Mouse (Mus musculus) heart, postnatal 0 days (tissue): ENCODE data around the gene Wif1. TPM values are rescaled to one million over a fixed set of nuclear protein-coding genes. Genes with fewer than 3 reads are reported as not detected.

Experiments
- ATAC-seq: fragments of 200-750 bp; cut with Nextera tagmentation; 2 replicates; pipeline ENCODE4 v1.8.0; 2017; ENCODE audit warnings: low read depth, moderate number of reproducible peaks, moderate library complexity; ENCODE audit not compliant: insufficient read depth
- DNase-seq: peaks from one replicate; pipeline ENCODE4 v3.0.0-alpha.2; 2016; ENCODE audit warnings: low spot score
- H3K27ac ChIP-seq: fragments of 300-500 bp; sonication (generic); 2 replicates; pipeline ENCODE4 v1.5.1; 2014; ENCODE audit warnings: low read depth, mild to moderate bottlenecking
- H3K27me3 ChIP-seq: fragments of 300-500 bp; sonication (generic); 2 replicates; pipeline ENCODE4 v1.6.1; 2014; ENCODE audit warnings: low read length, mixed read lengths; ENCODE audit not compliant: control insufficient read depth, insufficient read depth
- H3K36me3 ChIP-seq: fragments of 300-500 bp; sonication (generic); replicated peaks from 2 replicates; pipeline ENCODE4 v1.6.1; 2014; ENCODE audit warnings: low read length, mixed read lengths; ENCODE audit not compliant: control insufficient read depth, insufficient read depth
- H3K4me1 ChIP-seq: fragments of 300-500 bp; sonication (generic); 2 replicates; pipeline ENCODE4 v1.6.1; 2014; ENCODE audit warnings: antibody characterized with exemption; ENCODE audit not compliant: control insufficient read depth, insufficient read depth
- H3K4me2 ChIP-seq: fragments of 300-500 bp; sonication (generic); 2 replicates; pipeline ENCODE4 v1.6.1; 2014; ENCODE audit warnings: low read depth, mild to moderate bottlenecking, low read length, moderate library complexity
- H3K4me3 ChIP-seq: fragments of 300-500 bp; sonication (generic); 2 replicates; pipeline ENCODE4 v1.5.1; 2014; ENCODE audit warnings: low read depth, low read length
- H3K9ac ChIP-seq: fragments of 300-500 bp; sonication (generic); replicated peaks from 2 replicates; pipeline ENCODE4 v1.6.1; 2014; ENCODE audit warnings: low read depth, low read length, mixed read lengths
- H3K9me3 ChIP-seq: fragments of 300-500 bp; sonication (generic); replicated peaks from 2 replicates; pipeline ENCODE4 v1.6.1; 2016; ENCODE audit warnings: low read length; ENCODE audit not compliant: control insufficient read depth
- CTCF ChIP-seq: IDR thresholded peaks from 2 replicates; pipeline ENCODE4 v1.5.1; 2016; ENCODE audit warnings: antibody characterized with exemption, control low read depth, low read depth
- EP300 ChIP-seq: IDR thresholded peaks from 2 replicates; pipeline ENCODE4 v1.6.1; 2016; ENCODE audit warnings: antibody characterized with exemption, low read depth
- WGBS: fragments of 180-500 bp; shearing (Covaris S2); extraction: QIAGEN DNeasy Blood & Tissue Kit; methylation state at CpG from one replicate; pipeline ENCODE4 v1.1.7; 2014; 5-methylcytosine and 5-hydroxymethylcytosine counted together
- polyA plus RNA-seq: library from polyadenylated mRNA; unstranded; fragments of >200 nt; fragmentation: Nextera tagmentation; extraction: Ambion mirVana; gene quantifications from 2 replicates; pipeline ENCODE4 v1.2.1, GENCODE M21; 2015
- total RNA-seq: library from RNA; depleted of rRNA; stranded (reverse); fragments of >200 nt; gene quantifications from 2 replicates; pipeline ENCODE4 v1.2.3, GENCODE M21; 2014; ENCODE audit warnings: low replicate concordance

The Wif1 gene
- total and polyA plus RNA-seq, 2 experiments from 2014 or later: 7.3 to 10.7 TPM

DNA sequence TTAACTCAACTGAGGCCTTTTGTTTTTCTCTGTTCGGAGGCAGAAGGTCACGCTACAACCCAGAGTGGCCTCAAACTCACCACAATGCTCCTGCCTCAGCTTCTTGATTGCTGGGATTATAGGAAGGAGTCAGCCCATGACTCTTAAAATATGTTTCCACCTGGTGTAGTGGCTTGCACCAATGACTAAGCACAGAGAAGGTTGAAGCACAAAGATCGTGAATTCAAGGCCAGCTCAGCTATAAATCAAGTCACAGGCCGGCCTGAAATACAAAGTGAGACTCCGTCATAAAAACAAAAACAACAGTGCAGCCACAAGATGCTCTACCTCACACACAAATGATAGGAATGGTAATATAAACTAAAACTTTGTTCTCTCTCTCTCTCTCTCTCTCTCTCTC is 10.8 kb upstream of the Wif1 start:
- Histone ChIP-seq H3K4me3 (no peak overlapping the region), H3K27ac (no peak overlapping the region), H3K36me3 (no peaks in the 10 kb centered on the region), H3K27me3 (no peaks in the 10 kb centered on the region), H3K4me1 (no peaks in the 10 kb centered on the region), H3K9ac (no peak overlapping the region), H3K9me3 (no peaks in the 10 kb centered on the region), H3K4me2 (no peak overlapping the region)
- TF ChIP-seq EP300: no peak
- no peak for TF ChIP-seq CTCF
- no peak for ATAC-seq
- DNase-seq: no peak
- 86% methylated on average over 5 of the region's 5 CpGs for WGBS

DNA sequence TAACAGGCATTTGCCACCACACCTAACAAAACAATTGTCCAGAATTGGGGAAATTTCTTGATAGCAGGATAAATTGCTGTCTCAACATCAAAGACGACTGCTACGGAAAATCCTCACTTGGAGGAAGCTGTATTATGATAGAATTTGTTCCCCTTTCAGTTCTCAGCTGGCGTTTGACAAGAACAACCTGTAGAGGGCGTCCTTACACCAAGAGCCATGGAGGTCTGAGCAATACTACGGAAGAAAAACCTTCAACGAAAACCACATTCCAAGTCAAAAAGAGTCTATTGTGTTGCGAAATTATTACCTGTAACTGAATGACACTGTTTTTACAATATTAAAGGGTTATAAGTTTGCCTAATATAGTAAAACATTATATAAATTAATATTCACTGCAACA is 2.0 kb upstream of the Wif1 start:
- DNase-seq: peak; percentile 55
- 17% methylated on average over 7 of the region's 7 CpGs for WGBS
- Histone ChIP-seq H3K27me3 (peaks cover 4% of the 10 kb centered on the region; the same call in 1 of the 2 replicates), H3K9me3 (no peaks in the 10 kb centered on the region), H3K36me3 (no peaks in the 10 kb centered on the region), H3K27ac (no peak overlapping the region), H3K4me2 (no peak overlapping the region), H3K4me1 (peaks cover 3% of the 10 kb centered on the region; the same call in 1 of the 2 replicates), H3K9ac (no peak overlapping the region), H3K4me3 (no peak overlapping the region)
- TF ChIP-seq CTCF (peak; percentile 69), EP300 (no peak)
- ATAC-seq: no peak

DNA sequence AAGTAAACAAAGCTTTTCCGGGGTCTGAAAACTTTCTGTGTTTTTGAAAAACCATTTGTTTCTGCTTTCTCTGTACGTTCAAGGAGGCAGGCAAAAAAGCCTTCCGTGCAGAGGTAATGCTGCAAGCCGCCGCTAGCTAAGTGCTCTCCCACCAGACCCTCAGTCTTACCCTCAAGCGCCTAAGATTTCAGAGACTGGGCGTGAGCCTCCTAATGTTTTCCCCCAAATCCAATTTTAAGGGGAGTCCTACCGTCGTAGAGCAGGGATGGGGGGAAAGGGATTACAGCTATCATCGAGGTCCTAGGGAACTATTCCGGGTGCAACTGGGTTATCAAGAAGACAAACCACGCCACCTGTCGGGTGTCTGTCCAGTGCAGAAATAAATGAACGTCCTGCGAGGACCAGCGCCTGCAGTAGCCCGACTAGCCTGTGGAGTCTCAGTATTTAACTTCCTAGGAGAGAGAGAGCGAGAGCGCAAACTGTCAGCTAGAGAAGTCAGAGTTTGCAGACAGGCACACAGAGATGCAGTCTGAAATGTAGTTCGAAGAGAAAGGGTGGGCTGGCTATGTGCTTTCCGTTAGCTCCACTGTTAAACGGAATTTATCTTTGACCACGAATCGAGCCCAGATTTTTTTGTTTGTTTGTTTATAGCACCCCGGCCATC is 500 bp upstream of the Wif1 start:
- DNase-seq (peak; percentile 87), ATAC-seq (peak; percentile 89)
- H3K4me2 ChIP-seq: peak overlapping the region; percentile 87
- WGBS: under 1% methylated on average over 25 of the region's 25 CpGs
- no peak overlapping the region for H3K9ac ChIP-seq
- TF ChIP-seq EP300 (no peak), CTCF (peak; percentile 73)
- H3K27ac ChIP-seq: no peak overlapping the region
- H3K9me3 ChIP-seq: no peaks in the 10 kb centered on the region
- peaks cover 9% of the 10 kb centered on the region; the same call in 1 of the 2 replicates for H3K4me1 ChIP-seq
- no peaks in the 10 kb centered on the region for H3K36me3 ChIP-seq
- peak overlapping the region; percentile 63 for H3K4me3 ChIP-seq
- peaks cover 4% of the 10 kb centered on the region; the same call in 1 of the 2 replicates for H3K27me3 ChIP-seq

DNA sequence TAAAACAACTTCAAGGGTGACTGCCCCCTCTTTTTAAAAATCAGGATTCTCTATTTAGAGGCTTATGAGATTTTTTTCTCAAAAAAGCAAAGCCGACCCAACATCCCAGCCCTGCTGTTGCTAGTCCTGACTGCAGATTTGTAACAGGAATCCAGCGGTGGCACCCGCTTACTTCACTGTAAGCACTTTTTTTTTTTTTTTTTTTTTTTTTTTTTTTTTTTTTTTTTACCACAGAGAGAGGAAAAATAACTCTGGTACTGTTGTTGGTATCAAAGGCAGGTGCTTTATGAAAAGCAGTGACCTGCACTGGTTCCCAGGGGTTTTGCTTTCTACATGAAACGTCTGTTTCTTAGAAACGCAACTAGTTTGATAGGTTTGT is 798 bp downstream of the Wif1 start:
- H3K36me3 ChIP-seq: no peaks in the 10 kb centered on the region
- 27% methylated on average over 5 of the region's 5 CpGs for WGBS
- H3K9me3 ChIP-seq: no peaks in the 10 kb centered on the region
- DNase-seq: no peak
- no peak for ATAC-seq
- H3K4me1 ChIP-seq: peaks cover 9% of the 10 kb centered on the region; the same call in 1 of the 2 replicates
- peak overlapping the region; percentile 87 for H3K4me2 ChIP-seq
- peak overlapping the region; percentile 63 for H3K4me3 ChIP-seq
- no peak for TF ChIP-seq EP300
- TF ChIP-seq CTCF: no peak
- peaks cover 4% of the 10 kb centered on the region; the same call in 1 of the 2 replicates for H3K27me3 ChIP-seq
- H3K9ac ChIP-seq: peak overlapping the region; percentile 27; the same call in 1 of the 2 replicates
- H3K27ac ChIP-seq: no peak overlapping the region

DNA sequence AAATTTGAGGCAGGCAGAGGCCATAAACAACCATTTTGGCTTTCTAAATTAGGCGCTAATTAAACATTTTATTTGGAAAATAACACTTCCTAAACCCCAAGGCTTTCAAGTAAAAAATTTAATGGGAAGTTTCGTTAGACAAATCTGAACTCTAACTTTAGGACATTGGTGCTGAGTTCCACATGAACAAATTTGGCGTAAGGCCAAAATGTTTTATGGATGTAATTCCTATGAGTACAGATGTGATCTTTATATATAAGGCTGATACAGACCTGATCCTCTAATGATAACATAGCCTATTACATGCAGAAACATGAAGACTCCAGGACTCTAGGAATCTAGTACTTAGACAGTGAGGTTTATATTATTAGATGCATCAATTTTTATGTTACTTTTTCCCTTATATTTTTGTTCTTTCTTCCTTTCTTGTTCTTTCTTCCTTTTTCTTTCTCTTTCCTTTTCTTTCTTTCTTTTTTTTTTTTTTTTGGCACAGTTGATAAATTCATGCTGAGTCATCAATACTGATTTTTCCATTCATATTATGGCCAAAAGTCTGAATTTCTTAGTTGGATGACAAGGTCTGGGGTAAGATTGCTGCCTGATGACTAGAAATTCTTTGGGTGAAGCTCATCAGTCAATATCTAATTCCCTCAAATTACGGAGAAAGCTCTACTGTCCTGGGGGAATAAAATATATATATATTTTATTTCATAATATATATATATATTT is 5.0 kb downstream of the Wif1 start:
- DNase-seq (no peak), ATAC-seq (no peak)
- H3K4me1 ChIP-seq: peaks cover 9% of the 10 kb centered on the region; the same call in 1 of the 2 replicates
- no peaks in the 10 kb centered on the region for H3K9me3 ChIP-seq
- TF ChIP-seq CTCF: no peak
- H3K4me3 ChIP-seq: no peak overlapping the region
- H3K27me3 ChIP-seq: no peaks in the 10 kb centered on the region; the same call in 1 of the 2 replicates
- H3K4me2 ChIP-seq: no peak overlapping the region
- H3K9ac ChIP-seq: no peak overlapping the region
- no peak overlapping the region for H3K27ac ChIP-seq
- WGBS: 90% methylated on average over 4 of the region's 4 CpGs
- no peaks in the 10 kb centered on the region for H3K36me3 ChIP-seq
